Mouse (Mus musculus) retina, adult 2 months (tissue): ENCODE data around the gene Dmac1.
"Not testable (repeated sequence)": the region's sequence is repeated elsewhere in the genome, so short reads cannot be mapped to it uniquely, and the experiment has no call there.

Experiments
- DNase-seq: peaks from one replicate; pipeline ENCODE4 v3.0.0-alpha.2; 2012; ENCODE audit warnings: low read depth, low spot score

Dmac1 gene

GRCm38 (mm10) chr4:75278197-75279175 lies at the start of gene Dmac1:
TSS of gene Dmac1 (minus strand) at chr4:75278305.
- peak; percentile 80 for DNase-seq

- DNase-seq, result no peak
Observed at GRCm38 (mm10) chr4:75315431-75315830, 37.3 kb upstream of the Dmac1 start.

GRCm38 (mm10) chr4:75315007-75315406 lies 36.9 kb upstream of the Dmac1 start:
- no peak for DNase-seq

- DNase-seq, result no peak
Observed at GRCm38 (mm10) chr4:75311918-75312317, 33.8 kb upstream of the Dmac1 start.

GRCm38 (mm10) chr4:75311305-75311704 lies 33.2 kb upstream of the Dmac1 start:
- no peak for DNase-seq

GRCm38 (mm10) chr4:75300205-75300972 lies 22.3 kb upstream of the Dmac1 start:
- no peak for DNase-seq

- DNase-seq, result no peak
Observed at GRCm38 (mm10) chr4:75292315-75292714, 14.2 kb upstream of the Dmac1 start.

- no peak for DNase-seq
Observed at GRCm38 (mm10) chr4:75291142-75291541, 13.0 kb upstream of the Dmac1 start.

GRCm38 (mm10) chr4:75277467-75278196 lies 473 bp downstream of the Dmac1 start:
- DNase-seq, result no peak

GRCm38 (mm10) chr4:75275737-75276136 lies 2.4 kb downstream of the Dmac1 start:
- no peak for DNase-seq

GRCm38 (mm10) chr4:75267866-75268265 lies 10.2 kb downstream of the Dmac1 start:
- DNase-seq, result no peak

GRCm38 (mm10) chr4:75266773-75267550 lies 11.1 kb downstream of the Dmac1 start:
- no peak for DNase-seq

GRCm38 (mm10) chr4:75264219-75264618 lies 13.9 kb downstream of the Dmac1 start:
- DNase-seq, result no peak

- no peak for DNase-seq
Observed at GRCm38 (mm10) chr4:75263556-75264129, 14.5 kb downstream of the Dmac1 start.

GRCm38 (mm10) chr4:75262423-75262822 lies 15.7 kb downstream of the Dmac1 start:
- DNase-seq, result no peak

- DNase-seq, result no peak
Observed at GRCm38 (mm10) chr4:75260156-75260555, 17.9 kb downstream of the Dmac1 start.

GRCm38 (mm10) chr4:75259447-75259846 lies 18.7 kb downstream of the Dmac1 start:
- DNase-seq, result no peak

- DNase-seq, result not testable (repeated sequence)
Observed at GRCm38 (mm10) chr4:75234602-75235001, 43.5 kb downstream of the Dmac1 start.
